Mouse (Mus musculus) inflammation-experienced regulatory T-cells, adult 6 months (primary cell): ENCODE data around the gene Bicd1. TPM values are rescaled to one million over a fixed set of nuclear protein-coding genes. Genes with fewer than 3 reads are reported as not detected.
"Not testable (repeated sequence)": the region's sequence is repeated elsewhere in the genome, so short reads cannot be mapped to it uniquely, and the experiment has no call there.

Experiments used
- ATAC-seq: one replicate; pipeline ENCODE4 v1.8.0; 2017
- polyA plus RNA-seq, 3 experiments: library from polyadenylated mRNA; unstranded; fragments of 100-300 nt; shearing (Covaris generic); gene quantifications; one replicate each; pipeline ENCODE4 v1.2.1; 2017

Bicd1 gene
- polyA plus RNA-seq, result 10 to 100 TPM; 13.2 to 23.7 (median 15.9) TPM

- peak; percentile 85 for ATAC-seq
These were observed at the start of gene Bicd1 for GRCm38 (mm10) chr6:149408833-149409332. Gene Bicd1 (plus strand): TSS chr6:149408886.

- not testable (repeated sequence) for ATAC-seq
These were observed 46.2 kb upstream of the Bicd1 start for GRCm38 (mm10) chr6:149362533-149362932.

- ATAC-seq, result peak; percentile 35
These were observed 42.7 kb upstream of the Bicd1 start for GRCm38 (mm10) chr6:149365975-149366374.

GRCm38 (mm10) chr6:149366403-149366802 is 42.3 kb upstream of the Bicd1 start:
- peak; percentile 99 for ATAC-seq

GRCm38 (mm10) chr6:149374986-149375457 is 33.7 kb upstream of the Bicd1 start:
- peak; percentile 91 for ATAC-seq

- ATAC-seq, result no peak
These were observed 25.2 kb upstream of the Bicd1 start for GRCm38 (mm10) chr6:149383531-149383930.

GRCm38 (mm10) chr6:149386389-149386788 is 22.3 kb upstream of the Bicd1 start:
- no peak for ATAC-seq

GRCm38 (mm10) chr6:149389626-149390025 is 19.1 kb upstream of the Bicd1 start:
- ATAC-seq, result not testable (repeated sequence)

- ATAC-seq, result no peak
These were observed 9.3 kb upstream of the Bicd1 start for GRCm38 (mm10) chr6:149399396-149399795.

- ATAC-seq, result peak; percentile 19
These were observed 655 bp downstream of the Bicd1 start for GRCm38 (mm10) chr6:149409341-149409740.

- no peak for ATAC-seq
These were observed 1.2 kb downstream of the Bicd1 start for GRCm38 (mm10) chr6:149409845-149410244.

- ATAC-seq, result peak; percentile 25
These were observed 4.6 kb downstream of the Bicd1 start for GRCm38 (mm10) chr6:149413256-149413655.

- ATAC-seq, result no peak
These were observed 16.1 kb downstream of the Bicd1 start for GRCm38 (mm10) chr6:149424748-149425147.

- ATAC-seq, result no peak
These were observed 30.5 kb downstream of the Bicd1 start for GRCm38 (mm10) chr6:149439140-149439539.

GRCm38 (mm10) chr6:149442884-149443283 is 34.2 kb downstream of the Bicd1 start:
- ATAC-seq, result no peak

GRCm38 (mm10) chr6:149445854-149446253 is 37.2 kb downstream of the Bicd1 start:
- no peak for ATAC-seq

- ATAC-seq, result no peak
These were observed 48.6 kb downstream of the Bicd1 start for GRCm38 (mm10) chr6:149457324-149457723.

GRCm38 (mm10) chr6:149460971-149461370 is 52.3 kb downstream of the Bicd1 start:
- ATAC-seq, result no peak

- no peak for ATAC-seq
These were observed 62.8 kb downstream of the Bicd1 start for GRCm38 (mm10) chr6:149471477-149471876.

- not testable (repeated sequence) for ATAC-seq
These were observed 63.8 kb downstream of the Bicd1 start for GRCm38 (mm10) chr6:149472441-149472840.

- ATAC-seq, result not testable (repeated sequence)
These were observed 73.2 kb downstream of the Bicd1 start for GRCm38 (mm10) chr6:149481868-149482267.

- ATAC-seq, result no peak
These were observed 86.0 kb downstream of the Bicd1 start for GRCm38 (mm10) chr6:149494662-149495061.

GRCm38 (mm10) chr6:149495925-149496324 is 87.2 kb downstream of the Bicd1 start:
- no peak for ATAC-seq

- ATAC-seq, result peak; percentile 95
These were observed 157.2 kb downstream of the Bicd1 start for GRCm38 (mm10) chr6:149565720-149566498.
